Mouse (Mus musculus): ENCODE results near the gene Stx18.

The Stx18 gene

DNA sequence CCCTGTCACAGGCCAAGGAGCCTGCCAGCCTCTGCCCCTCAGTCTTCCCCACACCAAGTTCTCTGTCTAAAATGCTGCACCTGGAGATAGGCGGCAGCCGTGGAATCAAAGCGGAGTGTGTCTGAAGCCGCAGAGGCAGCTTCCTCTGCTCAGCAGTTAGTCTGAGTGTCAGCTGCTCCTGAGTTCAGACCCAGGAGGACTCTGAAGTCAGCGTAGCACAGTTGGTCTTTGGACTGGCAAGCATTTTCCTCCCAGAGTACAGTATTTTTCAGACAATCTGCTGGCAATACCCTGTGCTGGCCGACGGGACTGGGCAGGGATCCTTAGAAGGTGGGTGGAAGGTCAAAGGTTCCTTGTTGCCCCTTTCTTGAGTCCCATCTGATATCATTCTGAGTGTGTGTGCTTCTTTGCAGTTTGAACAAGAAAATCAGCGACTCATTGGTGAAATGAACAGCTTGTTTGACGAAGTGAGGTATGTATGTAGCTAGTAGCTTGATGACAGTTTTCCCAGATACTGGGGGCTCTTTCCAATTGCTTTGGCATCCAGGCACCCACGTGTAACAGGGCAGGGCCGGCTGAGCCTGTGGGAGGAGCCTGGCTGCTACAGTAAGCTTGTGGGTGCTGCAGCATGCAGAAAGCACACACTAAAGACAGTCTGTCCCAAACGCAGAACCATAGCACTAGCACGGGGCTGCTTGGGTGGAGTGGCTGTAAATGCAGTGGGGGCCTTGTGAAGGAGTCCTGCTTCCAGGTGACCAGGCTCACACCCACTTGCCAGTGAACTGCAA lies 88.2 kb downstream of the Stx18 start:
- in situ Hi-C loops (cut with MboI, MseI), result no loop called here

DNA sequence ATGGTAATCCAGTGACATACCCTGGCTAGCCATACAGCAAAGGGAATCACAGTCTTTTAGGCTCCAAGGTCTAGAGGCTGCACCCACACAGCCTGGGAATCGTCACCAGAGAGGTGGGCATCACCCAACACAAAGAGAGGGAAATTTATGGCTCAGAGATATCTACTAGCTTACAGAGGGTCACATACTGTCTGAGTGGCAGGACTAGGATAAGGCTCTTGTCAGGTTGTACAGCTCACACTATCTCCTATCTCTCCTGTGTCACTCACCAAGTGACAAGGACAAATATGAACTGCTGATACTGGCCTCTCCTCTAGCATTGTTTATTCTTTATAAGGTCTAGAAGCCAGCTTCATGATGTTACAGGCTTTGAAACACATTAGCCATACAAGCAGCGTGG lies 90.8 kb downstream of the Stx18 start:
- in situ Hi-C loops (cut with MboI, MseI), result no loop called here

DNA sequence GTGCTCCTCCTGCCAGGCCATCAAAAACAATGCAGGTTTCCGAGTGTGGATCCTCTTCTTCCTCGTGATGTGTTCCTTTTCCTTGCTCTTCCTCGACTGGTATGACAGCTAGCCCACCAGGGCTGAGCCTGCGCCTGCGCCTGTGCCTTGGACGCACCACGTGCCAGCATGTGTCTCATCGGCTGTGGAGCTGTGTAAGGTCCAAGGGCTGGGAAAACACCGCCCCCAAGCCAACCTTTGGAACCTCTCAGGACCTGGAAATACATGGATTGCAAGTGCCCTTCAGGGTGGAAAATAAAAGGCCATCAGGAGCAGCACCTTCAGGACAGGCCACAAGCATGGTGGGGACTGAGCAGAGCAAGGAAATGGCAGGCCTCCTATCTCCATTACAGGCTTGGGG lies 97.7 kb downstream of the Stx18 start:
- in situ Hi-C loops (cut with MboI, MseI), result no loop called here

- in situ Hi-C loops (cut with MboI, MseI), result no loop called here
Observed at GRCm38 (mm10) chr5:38137163-38137562, 98.6 kb downstream of the Stx18 start.

- in situ Hi-C loops (cut with MboI, MseI), result no loop called here
Observed at GRCm38 (mm10) chr5:38140893-38141292, 102.4 kb downstream of the Stx18 start.

- in situ Hi-C loops (cut with MboI, MseI), result no loop called here
Observed at GRCm38 (mm10) chr5:38146524-38146923, 108.0 kb downstream of the Stx18 start.

DNA sequence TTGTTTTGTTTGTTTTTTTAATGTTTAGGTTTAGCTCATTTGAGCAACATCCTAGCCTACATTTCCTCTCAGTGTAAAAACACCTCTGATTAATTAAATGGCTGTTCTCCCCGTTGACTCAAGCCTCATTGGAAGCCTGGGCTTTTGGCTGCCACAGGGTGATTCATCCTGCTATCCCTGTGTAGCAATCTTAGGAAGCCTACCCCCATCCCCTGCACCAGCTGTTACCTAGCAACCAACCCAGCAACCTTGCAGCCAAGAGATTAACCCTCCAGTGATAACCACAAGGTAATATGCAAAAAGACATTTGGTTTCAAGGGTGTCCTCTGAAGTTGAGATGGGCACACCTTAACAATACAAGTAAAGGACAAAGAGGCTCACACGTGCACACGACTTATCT lies 112.7 kb downstream of the Stx18 start:
- in situ Hi-C loops (cut with MboI, MseI), result no loop called here

DNA sequence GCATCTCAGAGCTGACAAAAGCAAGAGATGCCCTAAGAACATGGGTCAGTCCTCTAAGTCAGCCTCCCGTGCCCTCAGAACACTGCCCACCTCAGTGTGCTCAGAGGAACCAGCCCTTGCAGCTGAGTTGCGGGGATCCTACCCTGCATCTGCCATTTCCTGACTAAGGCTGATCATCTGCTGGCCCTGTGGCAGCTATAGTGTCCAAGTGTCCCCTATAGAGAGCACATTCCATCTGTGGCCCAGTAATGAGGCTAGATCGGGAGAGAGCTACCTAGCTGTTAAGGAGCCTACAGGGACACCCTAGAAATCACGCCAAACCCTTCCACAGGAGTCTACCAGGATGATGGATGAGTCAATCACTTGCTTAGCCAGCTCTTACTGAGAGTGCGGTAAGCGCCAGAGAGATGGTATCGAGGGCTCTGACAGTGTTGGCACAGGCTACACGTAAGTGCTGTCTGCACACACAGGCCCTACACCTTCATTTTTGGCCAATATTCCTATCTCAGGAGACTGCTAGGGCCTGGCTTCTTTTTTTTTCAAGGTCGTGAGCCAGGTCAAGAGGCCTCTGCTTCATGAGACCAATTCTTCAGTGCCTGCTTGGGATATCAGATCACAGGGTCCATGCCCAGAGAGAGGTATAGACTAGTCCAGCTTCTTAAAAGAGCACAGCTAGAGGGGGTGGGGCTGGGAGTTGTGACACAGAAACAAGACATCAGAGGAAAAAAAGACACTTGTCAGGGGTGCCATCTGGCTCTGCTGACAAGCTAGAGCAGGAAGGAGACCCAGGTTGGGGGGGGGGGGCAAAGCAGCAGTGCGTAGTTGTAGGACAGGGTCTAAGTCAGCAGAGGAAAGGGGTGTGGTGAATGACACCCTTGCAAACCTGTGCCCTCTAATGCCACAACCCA lies 113.9 kb downstream of the Stx18 start:
- in situ Hi-C loops (cut with MboI, MseI), result no loop called here

GRCm38 (mm10) chr5:38153636-38154035 lies 115.1 kb downstream of the Stx18 start:
- in situ Hi-C loops (cut with MboI, MseI), result no loop called here

DNA sequence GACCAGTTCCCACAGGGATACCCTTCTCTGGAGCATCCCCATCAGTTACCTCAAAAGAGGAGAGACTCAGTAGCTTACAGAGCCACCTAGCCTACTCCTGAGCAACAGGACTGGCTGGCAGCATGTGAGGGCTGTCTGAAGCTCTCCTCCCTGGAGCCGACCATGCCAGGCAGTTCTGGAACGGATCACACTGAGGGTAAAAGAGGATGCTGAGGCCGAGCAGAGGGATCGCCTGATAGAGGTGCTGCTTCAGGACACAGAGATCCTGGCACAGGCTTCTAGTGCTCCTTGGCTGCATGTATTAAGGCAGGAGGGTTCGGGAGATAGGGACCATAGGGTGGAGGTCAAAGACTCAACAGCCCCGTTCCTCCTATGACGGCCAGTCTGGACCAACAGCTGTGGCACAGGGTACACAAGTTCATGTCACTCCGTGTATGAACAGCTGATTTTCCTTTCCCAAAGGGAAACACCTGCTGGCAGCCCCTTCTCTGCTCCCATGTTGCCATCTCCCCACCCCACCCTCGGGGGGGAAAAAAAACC lies 119.0 kb downstream of the Stx18 start:
- in situ Hi-C loops (cut with MboI, MseI), result no loop called here

DNA sequence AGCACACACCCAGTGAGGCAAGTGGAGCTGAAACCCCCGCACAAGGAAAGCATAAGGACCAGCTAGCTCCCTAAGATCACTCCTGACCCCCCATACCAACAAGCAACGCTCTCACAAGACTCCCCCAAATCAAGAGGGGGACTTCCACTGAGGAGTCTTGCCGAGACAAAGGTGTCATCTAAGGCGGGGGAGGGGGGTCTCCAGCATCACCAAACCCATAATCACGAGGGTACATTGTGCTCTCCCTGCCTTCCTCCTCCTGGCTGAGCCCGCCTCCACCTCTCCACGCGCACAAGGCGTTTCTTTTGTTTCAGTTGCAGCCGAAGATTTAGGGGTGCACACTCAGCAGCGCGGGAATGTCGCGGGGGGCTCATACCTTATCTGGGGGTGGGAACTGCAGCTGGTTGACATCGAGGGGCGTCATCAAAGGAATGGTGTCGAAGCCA lies 120.0 kb downstream of the Stx18 start:
- in situ Hi-C loops (cut with MboI, MseI), result no loop called here

GRCm38 (mm10) chr5:38158947-38159633 lies 120.5 kb downstream of the Stx18 start:
- in situ Hi-C loops (cut with MboI, MseI), result no loop called here

GRCm38 (mm10) chr5:38159634-38160413 lies 121.3 kb downstream of the Stx18 start, which contains the start of gene Nsg1:
TSS of gene Nsg1 (minus strand) at chr5:38159907.
- in situ Hi-C loops (cut with MboI, MseI), result no loop called here

DNA sequence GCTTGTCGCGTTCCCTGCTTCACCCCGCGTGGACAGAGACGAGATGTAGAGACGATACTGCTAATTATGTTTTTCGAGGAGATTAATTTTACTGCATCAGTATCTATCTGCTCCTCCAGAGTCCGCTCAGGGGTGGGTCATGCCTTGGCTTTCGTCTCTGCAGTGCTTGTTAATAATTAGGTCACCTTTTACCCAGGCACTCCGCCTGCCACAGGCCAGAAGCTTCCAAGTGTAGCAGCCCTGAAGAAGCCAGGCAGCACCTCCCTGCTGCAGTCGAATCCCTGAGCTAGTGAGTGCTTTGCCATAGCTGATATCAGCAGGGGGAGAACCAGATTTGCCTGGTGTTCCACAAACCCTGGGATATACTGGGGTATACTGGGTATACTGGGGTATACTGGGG lies 130.0 kb downstream of the Stx18 start:
- in situ Hi-C loops (cut with MboI, MseI), result no loop called here

DNA sequence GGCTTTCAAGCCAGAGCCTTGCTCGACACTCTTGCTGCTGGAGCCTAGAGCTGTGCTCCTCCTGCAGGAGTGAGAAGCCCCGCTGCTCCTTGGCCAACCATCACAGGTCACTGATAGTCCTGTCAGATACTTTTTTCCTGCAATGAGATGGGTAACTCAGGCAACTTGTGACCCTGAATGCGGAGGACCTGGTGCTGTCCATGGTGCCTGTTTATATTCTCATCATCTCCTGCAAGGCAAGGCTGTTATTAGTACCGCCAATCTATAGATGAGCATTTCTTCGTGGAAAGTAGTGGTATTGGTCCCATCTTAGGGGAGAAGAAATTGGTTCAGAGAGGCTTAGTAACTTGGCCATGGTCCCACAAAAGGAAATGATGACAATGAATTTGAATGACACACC lies 135.2 kb downstream of the Stx18 start:
- in situ Hi-C loops (cut with MboI, MseI), result no loop called here

DNA sequence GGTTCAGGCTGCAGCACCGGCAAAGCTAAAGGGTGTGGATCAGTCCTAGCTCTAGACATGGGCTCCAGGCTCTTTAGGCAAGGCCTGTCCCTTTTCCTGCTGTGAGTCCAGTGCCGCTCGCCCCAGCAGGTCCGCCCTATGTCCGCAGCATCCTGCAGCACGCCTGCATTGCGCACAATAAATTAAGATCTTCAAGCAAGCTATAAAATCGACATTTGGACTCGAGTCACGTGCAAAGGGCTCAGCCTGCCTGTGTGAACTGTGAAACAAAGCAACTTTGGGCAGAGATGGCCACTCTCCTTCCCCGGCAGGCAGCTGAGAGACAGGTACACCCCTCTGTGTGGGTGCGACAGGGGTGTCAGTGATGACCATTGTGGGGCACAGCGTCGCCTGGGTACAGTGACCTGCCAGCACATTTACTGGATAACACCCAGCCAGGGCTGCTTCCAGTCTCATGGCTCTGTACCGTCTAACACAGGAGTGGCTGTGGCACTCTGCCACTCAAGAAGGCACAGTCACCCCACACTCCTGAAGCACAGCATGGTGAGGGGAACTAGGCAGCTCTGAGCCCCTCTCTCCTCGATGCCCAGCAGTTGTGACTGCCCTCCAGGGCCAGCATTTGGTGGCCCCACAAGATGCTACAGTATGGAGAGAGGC lies 135.8 kb downstream of the Stx18 start:
- in situ Hi-C loops (cut with MboI, MseI), result no loop called here

DNA sequence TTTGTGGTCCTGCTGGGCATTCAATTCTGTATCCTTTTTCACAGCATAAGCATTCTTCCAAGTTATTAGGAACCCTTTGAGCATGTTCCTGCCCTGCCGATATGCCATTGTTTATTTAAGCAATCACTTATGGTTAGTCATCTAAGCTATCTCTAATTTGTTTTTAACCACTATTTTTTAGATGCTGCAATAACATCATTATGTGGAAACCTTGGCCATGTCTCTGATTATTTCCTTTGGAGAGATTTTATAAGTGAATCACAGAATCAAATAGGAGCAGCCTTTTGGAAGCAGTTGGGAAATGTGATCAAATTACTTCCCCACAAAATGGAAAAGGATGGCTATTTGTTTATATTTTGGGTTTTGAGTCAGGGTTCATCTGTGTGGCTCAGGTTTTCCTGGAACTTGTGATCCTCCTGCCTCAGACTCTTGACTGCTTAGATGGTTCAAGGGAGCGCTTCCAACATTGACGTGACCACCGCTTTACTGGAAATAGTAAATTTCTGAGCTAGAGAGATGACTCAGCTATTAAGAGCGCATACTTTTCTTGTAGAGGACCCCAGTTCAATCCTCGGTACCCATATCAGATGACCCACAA lies 146.2 kb downstream of the Stx18 start:
- in situ Hi-C loops (cut with MboI, MseI), result no loop called here

DNA sequence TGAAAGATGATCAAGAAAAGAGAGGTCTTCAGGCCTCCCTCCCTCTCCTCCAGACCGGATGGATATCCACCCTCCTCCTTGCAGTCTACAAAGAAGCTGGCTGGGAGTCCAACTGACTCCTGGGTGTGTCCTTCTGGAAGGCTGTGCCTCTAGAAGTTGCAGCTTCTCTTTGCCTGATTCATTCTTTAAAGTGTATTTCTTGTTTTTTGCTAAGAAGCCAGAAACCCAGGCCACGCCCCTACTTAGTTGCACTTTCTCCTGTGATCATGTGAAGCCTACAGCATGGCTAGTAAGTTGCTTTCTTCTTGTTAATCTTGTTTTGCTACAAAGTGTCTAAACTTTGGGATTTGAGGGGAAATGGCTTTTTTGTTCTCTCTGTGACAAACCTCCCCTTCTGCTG lies 148.5 kb downstream of the Stx18 start:
- in situ Hi-C loops (cut with MboI, MseI), result no loop called here
